Mouse (Mus musculus) lung, postnatal 10 days (tissue): ENCODE results near the gene Rsph10b.

Experiments
- DNase-seq: peaks from one replicate; pipeline ENCODE4 v3.0.0; 2021

Gene Rsph10b

GRCm38 (mm10) chr5:143932831-143933230 lies at the start of gene Rsph10b:
TSS of gene Rsph10b (plus strand) at chr5:143933035.
- DNase-seq: peak; percentile 49

GRCm38 (mm10) chr5:143885274-143885673 lies 47.6 kb upstream of the Rsph10b start:
- DNase-seq: no peak

GRCm38 (mm10) chr5:143890741-143891140 lies 42.1 kb upstream of the Rsph10b start:
- DNase-seq: no peak

GRCm38 (mm10) chr5:143892255-143892886 lies 40.5 kb upstream of the Rsph10b start:
- DNase-seq: no peak

GRCm38 (mm10) chr5:143893396-143893795 lies 39.4 kb upstream of the Rsph10b start:
- DNase-seq: no peak

- DNase-seq: no peak
These were observed 35.1 kb upstream of the Rsph10b start, which contains the start of gene Ankrd61 for GRCm38 (mm10) chr5:143897635-143898330. TSS of gene Ankrd61 (minus strand) at chr5:143897685.

GRCm38 (mm10) chr5:143902111-143902510 lies 30.7 kb upstream of the Rsph10b start:
- peak; percentile 6 for DNase-seq

GRCm38 (mm10) chr5:143903813-143904212 lies 29.0 kb upstream of the Rsph10b start:
- no peak for DNase-seq

- DNase-seq: no peak
These were observed 26.4 kb upstream of the Rsph10b start for GRCm38 (mm10) chr5:143906429-143906828.

- no peak for DNase-seq
These were observed 23.9 kb upstream of the Rsph10b start for GRCm38 (mm10) chr5:143908926-143909325.

- DNase-seq: peak; percentile 98
These were observed 23.1 kb upstream of the Rsph10b start, which contains the start of the genes Aimp2 and Pms2 for GRCm38 (mm10) chr5:143909417-143910400. TSS of gene Aimp2 (minus strand) at chr5:143909847. TSS of gene Pms2 (plus strand) at chr5:143909964.

GRCm38 (mm10) chr5:143916221-143916620 lies 16.6 kb upstream of the Rsph10b start:
- no peak for DNase-seq

- DNase-seq: peak; percentile 81
These were observed 15.4 kb upstream of the Rsph10b start for GRCm38 (mm10) chr5:143917418-143917817.

GRCm38 (mm10) chr5:143918120-143918519 lies 14.7 kb upstream of the Rsph10b start:
- DNase-seq: no peak

- DNase-seq: no peak
These were observed 7.9 kb upstream of the Rsph10b start for GRCm38 (mm10) chr5:143924781-143925452.

GRCm38 (mm10) chr5:143927875-143928274 lies 5.0 kb upstream of the Rsph10b start, which contains the start of gene Gm42421:
TSS of gene Gm42421 (plus strand) at chr5:143928175.
- no peak for DNase-seq

- no peak for DNase-seq
These were observed 3.5 kb upstream of the Rsph10b start for GRCm38 (mm10) chr5:143929291-143929690.

GRCm38 (mm10) chr5:143930656-143931055 lies 2.2 kb upstream of the Rsph10b start:
- no peak for DNase-seq

GRCm38 (mm10) chr5:143931863-143932580 lies 813 bp upstream of the Rsph10b start:
- no peak for DNase-seq

- DNase-seq: no peak
These were observed 579 bp downstream of the Rsph10b start for GRCm38 (mm10) chr5:143933414-143933813.

GRCm38 (mm10) chr5:143933875-143934274 lies 1.0 kb downstream of the Rsph10b start:
- DNase-seq: no peak

GRCm38 (mm10) chr5:143936156-143936555 lies 3.3 kb downstream of the Rsph10b start:
- no peak for DNase-seq
